Mouse (Mus musculus) urinary bladder, postnatal 36 days (tissue): ENCODE measurements around the gene Nr1h4.
A peak's percentile ranks its signal among the peaks of the same experiment; 100 is the strongest.
"Not testable (repeated sequence)": the region's sequence is repeated elsewhere in the genome, so short reads cannot be mapped to it uniquely, and the experiment has no call there.

Source experiments
- DNase-seq, 2 experiments: peaks; one replicate each; pipeline ENCODE4 v3.0.0; 2022; ENCODE audit warnings: low spot score in 2 of 2, mixed read lengths in 1 of 2

The Nr1h4 gene

DNA sequence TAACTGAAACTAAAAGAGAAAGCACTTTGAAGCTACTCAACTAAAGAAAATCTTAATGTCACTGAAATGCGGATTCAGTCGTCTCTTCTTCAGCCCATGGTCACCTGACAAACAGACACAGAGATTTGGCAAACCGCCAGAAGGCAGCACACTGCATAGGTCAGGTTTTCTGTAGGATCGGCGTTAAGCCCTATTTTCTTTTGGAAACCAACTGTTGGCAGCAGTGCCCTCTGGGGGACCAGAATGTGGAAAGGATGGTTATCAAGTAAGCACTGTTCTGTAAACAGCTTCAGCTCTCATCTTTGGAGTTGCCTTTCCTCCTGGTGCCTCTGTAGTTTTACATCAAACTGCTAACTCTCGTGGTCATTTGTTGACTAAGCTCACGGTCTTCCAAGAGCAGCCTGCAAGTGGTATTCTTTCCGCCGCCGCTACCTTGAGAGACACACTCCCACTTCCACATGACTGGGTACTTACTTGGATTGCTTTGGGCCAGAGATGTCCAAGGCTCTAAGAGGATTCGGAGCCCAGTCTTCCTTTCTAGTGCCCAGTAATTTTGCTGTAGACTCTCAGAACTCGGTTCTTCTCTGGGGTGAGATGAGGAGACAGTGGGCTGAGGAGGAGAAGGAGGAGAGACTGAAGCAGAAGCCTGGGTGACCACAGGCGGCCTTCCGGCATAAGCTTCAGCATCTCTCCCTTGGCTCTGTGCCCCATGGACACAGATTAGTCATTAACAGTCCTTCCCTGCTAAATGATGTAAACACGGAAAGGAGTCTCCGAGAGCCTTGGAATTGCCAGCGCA lies at the start of gene Nr1h4:
Gene Nr1h4 (minus strand): TSS at position 657 of the 799 bp plus-strand sequence.
- DNase-seq: peak; percentile 37 to 56

DNA sequence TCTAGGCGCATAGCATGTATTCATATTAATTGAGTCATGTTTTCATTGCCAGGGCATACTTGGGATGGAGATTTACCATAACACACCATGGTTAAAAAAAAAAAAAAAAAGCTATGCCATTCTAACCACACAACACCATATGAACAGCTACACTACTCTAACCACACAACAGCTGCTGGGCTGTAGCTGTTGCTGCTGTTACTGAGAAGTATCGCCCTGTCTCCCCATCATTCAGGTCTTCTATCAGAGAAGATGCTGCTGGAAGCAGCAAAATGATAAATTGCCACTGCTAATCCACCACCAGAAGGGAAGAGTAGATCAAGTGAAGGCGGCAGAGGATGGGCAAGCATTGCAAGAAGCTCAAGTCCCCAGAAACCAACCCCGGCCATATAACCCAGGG lies 45.4 kb upstream of the Nr1h4 start:
- no peak for DNase-seq

DNA sequence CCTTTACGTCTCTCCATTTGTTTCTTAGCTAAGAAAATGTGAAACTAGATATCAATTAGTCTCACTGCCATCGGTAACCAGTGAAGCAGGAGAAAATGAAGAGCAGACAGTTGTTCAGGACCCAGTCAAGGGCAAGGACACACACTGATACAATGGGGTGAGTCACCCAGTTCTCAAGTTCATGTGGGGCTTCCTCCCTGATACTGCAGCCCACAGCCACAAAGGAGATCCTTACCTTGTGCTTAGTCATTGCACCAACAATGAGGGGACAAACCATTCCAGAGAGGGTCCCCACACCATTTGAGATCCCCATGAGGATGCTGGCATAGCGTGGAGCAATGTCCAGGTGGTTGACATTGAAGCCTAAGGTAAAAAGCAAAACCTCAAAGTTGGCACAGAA lies 44.3 kb upstream of the Nr1h4 start:
- DNase-seq: no peak

DNA sequence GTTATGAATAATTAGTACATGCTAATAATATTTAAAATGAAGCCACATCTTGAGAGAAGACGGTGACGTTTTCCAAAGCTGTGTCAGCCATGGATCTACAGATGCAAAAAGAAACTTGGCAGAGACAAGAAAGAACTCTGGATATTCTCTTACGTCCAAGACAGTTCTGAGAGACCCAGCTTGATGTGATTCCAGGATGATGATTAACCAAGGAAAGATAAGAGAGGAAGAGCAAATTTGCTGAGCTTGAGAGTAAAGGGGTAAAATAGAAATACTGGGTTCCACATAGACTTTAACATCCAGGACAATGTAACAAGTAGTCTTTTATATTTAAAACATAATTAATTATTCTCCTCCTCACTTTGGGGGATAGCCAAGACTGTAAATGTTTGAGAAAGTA lies 40.0 kb upstream of the Nr1h4 start:
- DNase-seq: no peak

DNA sequence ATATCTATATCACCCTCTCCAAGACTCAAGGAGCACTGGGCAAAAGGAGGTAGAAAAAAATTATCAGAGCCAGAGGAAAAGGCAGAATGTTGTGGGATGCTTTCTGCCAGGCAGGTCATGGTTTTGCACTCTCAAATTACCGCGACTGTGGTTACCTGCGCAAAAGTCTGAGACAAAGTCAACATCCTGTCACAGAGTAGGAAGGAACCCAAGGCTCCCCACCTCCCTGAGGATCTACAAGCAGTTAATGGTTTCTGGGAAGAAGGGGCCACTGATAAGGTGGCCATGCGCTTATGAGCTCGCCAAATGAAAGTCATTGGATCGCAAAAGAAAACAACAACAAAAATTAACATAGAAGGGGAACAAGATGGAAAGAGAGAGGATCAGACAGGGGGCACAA lies 39.6 kb upstream of the Nr1h4 start:
- DNase-seq: no peak

DNA sequence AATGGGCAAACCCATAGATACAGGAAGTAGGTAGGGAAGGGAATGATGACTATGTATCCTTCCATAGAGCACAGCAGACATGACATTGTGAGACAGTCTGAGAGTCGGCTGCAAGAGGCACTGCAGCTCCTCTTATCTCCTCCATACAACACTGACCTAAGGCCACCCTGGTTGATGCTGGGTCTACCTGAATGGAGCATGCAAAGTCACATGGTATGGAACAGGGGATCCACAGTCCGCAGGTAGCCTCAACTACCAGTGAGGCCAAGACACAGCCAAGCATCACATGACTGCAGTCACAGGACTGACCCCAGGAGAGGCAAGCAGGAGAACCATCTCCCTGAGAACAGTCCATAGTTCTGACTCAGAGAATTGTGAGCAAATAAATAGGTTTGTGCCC lies 34.0 kb upstream of the Nr1h4 start:
- no peak for DNase-seq

DNA sequence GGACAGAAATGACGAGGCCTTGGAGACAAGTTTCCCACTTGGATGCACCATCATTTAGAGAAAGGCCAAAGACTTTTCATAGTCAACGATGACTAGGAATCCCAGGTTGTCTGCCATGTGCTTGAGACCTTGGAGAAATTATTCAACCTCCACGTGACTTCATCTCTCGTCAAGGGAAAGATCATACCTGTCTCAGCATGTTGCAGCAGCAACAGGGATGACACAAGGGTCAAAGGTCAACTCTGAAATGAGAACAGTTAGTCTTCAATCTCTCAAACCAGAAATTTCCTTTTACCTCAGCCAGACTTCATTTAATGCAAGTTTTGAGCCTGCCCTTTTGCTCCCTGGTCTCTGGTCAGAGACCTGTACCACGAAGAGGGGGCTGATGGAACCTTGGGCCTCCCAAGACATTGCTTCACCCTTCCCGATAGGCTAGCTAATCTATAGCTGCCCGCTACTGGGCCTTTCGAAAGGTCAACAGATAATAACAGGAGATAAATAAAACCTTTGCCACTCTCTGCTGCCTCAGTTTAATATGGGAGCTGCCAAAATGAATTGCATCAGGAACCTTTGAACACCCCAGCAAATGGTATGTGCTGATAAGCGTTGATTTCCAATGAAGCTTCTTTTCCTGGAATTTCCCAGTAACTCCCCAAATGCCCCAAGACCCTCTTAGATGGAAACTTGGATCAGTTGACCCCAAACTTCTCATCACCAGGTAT lies 32.1 kb upstream of the Nr1h4 start:
- DNase-seq: no peak

DNA sequence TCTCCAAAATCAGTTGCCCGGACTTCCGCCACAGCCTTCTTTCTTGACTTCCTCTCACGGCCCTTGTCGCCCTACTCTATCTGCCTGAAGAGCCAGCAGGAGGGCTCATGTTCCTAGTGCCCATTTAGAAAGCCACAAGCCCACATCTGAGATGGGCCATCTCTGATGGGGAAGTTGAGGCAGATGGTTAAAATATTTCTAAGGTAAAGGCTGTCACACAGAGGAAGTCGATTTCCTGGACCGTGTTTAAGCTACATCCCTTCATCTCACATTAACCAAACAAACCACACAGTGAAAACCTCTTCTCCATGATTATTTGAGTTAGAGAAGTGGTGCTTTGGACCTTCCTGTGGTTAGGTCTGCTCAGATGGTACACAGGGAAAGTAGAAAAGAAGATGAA lies 28.7 kb upstream of the Nr1h4 start:
- no peak for DNase-seq

DNA sequence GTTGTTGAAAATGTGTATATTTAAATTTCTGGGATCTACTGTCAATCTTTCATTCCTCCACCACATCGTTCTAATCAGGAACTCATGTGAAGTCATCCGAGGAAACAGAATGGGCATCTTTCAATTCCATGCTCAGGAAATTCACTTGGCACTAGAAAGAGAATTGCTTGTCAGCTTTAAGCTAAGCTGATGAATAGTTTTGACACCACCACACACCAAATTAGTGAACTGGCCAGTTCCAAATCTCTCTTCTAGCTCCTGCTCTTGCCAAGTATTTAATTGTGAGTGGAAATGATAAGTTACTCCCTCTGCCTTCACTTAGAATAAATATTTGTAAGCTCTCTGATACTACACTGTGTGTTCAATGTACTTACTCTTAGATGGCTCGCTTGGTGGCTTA lies 26.0 kb upstream of the Nr1h4 start:
- no peak for DNase-seq

DNA sequence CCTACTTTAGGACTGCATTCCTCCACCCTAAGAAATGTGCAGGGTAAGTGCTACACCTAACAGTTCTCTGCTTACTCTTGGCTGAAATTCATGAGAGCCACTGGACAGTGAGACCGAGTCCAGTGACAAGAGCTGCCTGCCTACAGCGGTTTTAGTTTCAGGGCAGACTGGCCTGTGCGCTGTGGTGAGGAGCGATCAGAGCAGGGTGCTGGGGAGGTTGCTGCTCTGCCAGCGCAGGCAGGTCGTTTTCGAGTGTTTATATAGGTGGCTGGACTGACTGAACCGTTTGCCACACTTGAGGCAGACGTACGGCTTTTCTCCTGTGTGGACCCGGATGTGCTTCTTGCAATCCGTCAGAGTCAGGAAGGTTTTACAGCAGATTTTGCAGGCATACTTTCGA lies 21.5 kb upstream of the Nr1h4 start:
- not testable (repeated sequence) for DNase-seq

DNA sequence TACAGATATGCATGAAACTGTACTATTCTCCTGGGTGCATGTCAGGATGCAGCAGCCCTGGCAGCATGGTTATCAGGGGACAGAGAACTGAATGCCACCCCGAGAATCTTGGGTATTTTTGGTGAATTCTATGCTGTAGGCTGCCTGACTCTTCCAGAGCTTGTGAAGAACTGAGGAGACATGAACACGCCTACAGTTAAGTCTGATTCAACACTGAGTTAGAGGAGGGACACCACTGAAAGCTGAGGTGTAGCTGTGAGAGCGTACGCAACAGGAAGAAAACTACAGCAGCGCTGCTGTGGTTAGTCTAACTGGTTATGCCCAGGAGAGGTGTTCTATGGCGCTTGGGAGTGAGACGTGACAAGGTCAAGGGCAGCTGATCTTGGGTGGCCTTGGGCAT lies 20.5 kb upstream of the Nr1h4 start:
- not testable (repeated sequence) for DNase-seq

DNA sequence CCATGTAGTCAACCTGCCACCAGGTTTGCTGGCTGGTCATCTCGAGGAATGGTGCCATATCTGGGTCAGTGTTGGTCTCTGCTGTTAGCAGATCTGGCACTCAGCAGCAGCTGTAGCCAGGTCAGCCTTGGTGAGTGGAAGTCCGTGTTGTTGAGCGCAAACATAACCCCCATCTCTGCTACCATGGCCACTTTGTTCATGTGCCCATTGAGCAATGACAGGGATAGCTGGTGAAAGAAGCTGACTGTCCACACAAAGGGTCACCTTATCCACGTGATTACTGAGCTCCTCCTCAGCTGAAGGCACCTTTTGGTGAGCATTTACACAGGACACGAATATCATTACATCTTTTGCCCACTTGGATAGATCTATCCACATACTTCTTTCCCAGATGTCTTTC lies 19.6 kb upstream of the Nr1h4 start:
- DNase-seq: no peak

DNA sequence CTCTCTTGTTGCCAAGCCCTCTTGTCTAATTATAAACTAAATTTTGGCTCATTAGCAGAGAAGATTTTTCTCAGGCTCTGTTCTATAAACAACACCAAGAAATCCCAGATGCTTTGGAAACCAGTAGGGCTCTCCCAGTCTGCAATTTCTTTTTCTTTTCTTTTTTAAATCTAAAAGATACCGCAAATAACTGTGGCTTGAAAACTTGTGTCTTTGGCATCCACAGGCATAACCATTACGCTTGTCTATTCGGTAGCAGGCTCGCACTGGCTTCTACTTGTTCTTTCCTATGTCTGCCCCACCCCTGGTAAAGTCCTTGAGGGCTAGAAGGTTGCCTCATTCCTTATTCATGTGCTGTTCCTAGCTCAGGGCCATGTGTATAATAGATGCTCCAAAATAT lies 18.3 kb upstream of the Nr1h4 start:
- no peak for DNase-seq

DNA sequence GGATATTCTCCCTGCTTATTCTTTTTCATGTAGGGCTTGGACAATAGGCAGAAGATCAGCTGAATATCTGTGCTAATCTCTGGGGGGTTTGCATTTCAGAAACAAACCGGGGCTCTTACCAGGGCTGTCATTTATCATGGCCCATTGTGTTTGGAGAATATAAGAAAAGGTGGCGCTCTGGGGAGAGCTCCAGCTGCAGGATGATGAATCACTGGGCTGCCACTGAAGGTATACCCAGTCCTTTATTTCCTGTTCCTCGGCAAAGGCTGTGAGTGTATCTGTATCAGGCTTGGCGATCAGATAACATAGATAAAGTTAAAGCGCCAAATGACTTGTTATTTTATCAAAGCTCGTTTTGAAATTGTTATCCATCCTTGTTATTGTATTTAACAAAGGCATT lies 14.6 kb upstream of the Nr1h4 start:
- DNase-seq: no peak

DNA sequence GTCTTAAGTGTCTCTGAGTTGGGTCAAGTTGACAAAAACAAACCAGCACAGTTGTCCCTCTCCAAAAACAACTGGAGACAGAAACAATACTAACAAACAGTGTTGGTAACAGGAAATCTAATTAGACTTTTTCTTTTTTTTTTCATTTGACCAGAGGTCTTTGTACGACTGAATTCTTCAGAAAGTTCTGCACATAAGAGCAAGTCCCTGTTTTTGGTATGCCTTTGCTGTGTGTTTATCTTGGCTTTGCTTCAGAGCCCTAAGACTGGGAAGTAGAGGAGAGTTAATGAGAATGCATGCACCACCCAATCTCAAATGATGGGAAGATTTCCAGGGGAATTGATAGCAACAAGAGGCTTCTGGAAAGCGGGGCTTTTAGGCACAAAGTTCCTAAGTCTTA lies 13.6 kb upstream of the Nr1h4 start:
- no peak for DNase-seq

DNA sequence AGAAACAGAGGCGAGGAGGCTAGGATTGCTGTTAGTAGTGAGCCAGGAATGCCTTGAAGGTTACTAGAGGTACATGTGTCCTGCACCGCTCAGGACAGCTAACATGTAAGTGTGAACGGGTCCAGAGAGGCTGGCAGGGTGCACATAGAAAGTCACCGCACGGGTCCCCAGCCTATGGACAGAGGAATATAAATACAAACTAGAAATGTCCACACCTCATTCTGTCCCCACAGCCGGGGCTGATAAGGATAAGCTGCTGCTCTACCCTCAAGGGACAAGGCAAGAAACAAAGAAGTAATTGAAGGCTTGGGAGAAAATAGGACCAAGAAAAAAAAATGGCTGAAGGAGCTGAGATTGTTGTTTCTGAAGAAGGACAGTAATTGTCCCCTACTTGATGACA lies 10.5 kb upstream of the Nr1h4 start:
- DNase-seq: no peak

DNA sequence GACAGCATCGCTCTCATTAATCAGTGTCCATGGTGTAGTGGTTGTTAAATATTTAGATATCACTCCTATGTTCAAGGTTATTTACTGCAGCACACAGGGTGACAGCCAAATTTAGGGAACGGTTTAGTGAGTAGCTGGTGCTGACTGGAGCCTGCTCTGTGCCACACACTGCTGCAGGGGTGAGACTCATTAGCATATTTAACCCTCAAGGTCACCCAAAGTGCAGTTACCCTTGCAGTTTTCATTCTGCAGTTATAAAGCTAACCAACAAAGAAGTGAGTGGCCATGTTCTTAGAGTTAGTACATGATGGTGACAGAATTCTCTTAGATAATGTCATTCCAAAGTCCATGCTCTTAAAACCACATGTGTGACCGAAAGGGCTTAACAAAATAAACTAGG lies 8.9 kb upstream of the Nr1h4 start:
- no peak for DNase-seq

DNA sequence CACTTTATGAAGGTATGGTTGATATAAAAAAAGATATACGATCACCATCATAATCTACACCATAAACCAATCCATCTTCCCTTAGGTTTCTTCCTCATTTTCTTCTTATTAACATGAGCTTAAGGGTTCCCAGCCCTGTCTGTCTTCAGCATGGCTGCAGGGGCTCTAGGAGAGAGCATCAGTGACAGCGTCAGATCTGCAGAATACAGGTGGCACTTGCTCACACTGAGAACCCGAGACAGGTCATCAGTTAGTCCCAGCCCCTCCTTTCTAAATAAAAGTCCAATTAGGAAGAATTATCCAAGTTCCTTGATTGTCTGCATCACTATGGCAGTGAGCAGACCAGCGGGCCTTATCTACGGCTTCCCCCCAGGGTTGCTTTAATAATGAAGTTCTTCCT lies 934 bp downstream of the Nr1h4 start:
- DNase-seq: no peak

DNA sequence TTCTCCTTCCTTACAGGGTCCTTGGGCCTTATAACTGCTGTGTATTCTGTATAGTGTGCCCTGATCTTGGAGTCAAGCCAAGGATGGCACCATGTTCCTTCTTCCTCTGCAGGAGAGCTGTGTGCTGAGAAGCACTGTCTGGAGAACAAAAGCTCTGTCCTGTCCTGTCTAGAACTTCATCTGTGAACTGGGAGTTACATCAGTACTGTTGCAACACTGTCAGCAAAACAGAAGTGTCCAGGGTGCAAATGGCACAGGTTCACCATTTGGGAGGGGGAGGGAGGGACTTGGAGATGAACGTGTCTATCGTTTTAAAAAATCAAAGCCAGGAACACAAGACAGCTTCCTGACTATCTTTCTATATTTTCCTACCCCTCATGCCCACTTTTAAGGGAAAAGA lies 1.4 kb downstream of the Nr1h4 start:
- DNase-seq: no peak

DNA sequence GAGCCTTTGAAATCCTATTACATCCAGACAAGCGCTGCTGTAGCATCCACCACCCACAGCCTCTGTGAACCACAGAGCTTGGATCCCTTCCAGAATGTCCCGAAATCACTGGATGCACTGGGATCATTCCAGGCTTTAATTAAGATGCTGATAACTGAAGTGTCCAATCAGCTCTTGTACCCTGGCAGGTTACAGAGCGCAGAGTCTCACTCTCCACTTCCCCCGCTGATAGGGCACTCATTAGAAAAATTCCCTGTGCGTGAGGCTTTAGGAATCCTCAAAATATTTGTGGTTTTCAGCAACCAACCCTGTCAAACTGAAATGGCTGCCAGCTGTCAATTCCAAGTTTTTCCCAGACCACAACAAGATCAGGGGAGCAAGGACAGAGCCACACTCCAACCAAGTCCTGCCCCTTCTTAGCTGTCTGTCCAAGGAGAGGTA lies 2.2 kb downstream of the Nr1h4 start:
- DNase-seq: no peak

DNA sequence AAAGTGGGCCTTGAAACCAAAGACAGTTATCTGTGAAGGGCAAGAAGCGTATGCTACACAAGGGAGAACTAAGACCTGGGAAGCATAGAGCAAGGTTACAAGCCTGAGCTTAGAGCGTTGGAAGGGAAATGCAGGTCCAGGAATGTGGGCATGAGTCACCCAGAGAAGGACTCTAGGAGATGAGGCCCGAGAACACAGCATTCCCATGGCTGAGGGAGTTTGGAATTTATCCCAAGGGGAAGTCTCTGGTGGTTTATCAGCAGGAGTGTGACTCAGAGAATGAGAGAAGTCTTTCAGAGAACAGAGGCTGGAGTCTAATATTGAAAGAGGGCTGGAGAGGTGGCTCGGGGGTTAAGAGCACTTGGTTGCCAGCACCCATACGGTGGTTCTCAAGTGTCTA lies 6.3 kb downstream of the Nr1h4 start:
- DNase-seq: peak in 1 of 2 experiments; percentile 24

DNA sequence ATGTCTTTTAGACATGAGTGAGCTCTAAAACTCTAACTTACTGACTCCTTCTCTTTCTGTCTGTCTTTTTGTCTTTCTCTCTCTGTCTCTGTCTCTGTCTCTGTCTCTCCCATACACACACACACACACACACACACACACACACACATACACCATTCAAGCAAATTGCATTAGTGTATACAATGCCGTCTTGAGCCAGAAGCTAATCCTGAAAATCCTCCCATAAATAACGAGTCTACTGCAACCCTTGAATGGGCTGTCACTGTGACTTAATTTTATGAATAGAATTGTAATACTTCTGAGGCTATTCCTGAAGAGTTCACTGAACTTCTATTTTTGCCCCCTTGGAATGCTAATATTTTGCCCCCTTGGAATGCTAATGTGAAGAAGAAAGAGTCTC lies 7.6 kb downstream of the Nr1h4 start:
- DNase-seq: no peak

DNA sequence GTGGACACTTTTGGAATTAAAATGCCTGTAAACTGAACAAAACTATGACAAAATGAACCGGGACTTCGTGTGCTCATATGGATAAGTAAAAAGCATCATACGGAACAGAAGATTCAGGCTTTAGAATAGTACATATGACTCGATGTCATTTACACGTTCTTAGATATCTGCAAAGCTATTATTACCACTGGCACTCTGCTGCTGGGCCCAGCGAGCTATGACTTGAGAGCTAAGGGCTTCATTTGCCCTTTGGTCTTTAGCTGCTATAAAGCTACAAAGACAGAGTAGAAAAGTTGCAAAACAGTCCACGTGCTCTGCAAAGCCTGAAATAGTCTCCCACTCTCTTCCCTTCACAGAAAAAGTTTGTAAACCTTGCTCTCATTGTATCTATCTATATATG lies 10.9 kb downstream of the Nr1h4 start:
- DNase-seq: no peak
